Mouse (Mus musculus): Measurements from ENCODE around the gene Rasa2.
"Not testable (repeated sequence)": the region's sequence is repeated elsewhere in the genome, so short reads cannot be mapped to it uniquely, and the experiment has no call there.

The Rasa2 gene

DNA sequence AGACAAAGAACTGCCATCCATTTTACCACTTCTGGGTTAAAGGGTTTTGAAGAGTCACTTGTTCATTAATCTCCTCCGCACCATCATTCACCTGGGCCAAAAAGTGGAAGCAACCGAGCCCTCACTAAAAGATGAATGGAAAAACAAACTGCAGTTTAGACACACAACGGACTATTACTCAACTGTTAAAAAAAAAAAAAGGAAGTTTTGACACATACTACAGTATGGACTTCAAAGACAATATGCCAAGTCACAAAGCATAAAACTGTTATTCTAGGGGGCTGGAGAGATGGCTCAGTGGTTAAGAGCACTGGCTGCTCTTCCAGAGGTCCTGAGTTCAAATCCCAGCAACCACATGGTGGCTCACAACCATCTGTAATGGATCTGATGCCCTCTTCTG, 12.6 kb upstream of the Rasa2 start:
- in situ Hi-C loops (cut with MboI), result not testable (repeated sequence)

DNA sequence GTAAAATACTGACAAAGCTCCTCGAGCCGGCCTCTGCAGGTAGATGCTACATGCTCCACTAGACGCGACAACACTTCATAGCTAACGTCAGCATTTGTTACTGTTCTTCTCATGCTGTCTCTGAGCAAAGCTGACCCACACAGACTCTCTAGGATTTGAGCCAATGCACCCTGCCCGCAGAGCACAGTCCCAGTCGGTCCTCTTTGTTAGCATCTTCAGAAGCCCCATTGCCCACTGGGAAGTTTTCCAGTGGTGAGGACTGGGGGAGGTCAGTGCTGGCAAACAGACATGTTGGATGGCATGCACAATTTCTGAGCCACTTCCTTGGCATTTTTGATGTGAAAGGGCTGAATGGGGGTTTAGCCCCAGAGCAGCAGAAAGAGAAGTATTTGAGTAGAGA, 8.0 kb upstream of the Rasa2 start:
- in situ Hi-C loops (cut with MboI), result no loop called here

DNA sequence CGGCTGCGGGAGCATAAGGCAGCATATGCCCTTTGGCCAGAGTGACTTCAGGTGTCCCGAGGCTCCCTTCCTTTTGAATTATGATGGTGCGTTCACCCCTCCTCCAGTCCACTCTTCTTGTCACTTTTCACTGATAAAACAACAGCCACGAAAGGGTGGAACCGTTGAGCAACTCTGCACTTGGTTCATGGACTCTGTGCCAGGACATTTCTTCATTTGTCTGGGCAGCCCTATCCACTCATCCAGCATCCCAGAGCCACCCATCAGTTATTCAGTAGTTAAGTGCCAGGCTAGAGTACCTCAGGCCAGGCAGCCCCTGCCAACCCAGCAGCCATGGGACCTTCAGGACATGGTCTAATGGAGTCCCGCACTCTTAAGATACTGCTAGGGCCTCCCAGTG, 7.1 kb upstream of the Rasa2 start:
- in situ Hi-C loops (cut with MboI), result no loop called here

DNA sequence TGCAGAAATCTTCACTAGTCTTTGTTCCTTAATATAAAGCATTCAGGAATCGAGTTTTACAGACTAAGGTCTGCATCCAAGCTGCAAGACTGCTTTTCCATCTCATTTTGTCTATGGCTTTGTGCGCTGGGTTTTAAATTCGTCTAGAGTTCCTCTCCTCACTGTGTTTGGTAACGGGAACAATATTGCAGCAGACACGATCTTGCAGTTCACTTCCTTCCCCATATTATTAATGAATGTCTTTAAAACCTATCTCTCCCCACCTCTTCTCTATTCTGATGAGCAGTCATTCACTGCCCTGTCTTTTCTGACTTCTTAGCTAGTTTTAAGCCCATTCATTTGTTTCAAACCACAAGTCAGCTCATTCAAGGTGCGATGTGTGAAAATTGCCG, 5.7 kb upstream of the Rasa2 start:
- in situ Hi-C loops (cut with MboI), result no loop called here

DNA sequence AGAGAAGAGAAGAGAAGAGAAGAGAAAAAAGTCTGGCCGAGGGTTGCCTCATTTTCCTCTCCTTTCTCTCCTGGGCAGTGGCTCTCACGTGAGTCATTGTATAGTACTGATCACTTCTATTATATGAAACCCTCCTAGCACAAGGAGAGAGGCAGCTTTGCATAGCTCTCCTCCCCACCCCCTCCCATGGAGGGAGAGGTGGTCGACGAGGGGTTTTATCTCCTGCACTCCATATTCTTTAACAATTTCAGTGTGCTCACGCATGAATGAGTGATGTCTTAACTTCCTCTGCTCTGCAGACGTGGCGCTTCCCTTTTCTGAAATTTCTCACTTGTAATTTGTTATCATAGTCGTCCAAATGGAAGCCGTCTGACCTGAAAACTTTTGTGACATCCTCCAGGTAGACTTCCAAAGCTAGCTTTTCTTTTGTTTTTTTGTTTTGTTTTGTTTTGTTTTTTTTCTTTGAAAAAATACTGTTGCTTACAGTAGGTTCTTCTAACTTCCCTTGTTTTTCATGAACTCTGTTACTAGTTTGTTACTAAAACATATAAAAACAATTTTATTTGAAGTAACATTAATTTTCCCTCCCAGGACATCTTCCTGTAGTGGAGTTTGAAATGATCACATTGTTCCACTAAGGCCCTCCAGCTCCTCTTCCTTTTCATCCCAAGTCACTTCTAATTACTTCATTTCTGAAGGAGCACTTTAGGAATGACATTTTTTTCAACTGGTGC, 5.2 kb upstream of the Rasa2 start:
- in situ Hi-C loops (cut with MboI), result no loop called here

DNA sequence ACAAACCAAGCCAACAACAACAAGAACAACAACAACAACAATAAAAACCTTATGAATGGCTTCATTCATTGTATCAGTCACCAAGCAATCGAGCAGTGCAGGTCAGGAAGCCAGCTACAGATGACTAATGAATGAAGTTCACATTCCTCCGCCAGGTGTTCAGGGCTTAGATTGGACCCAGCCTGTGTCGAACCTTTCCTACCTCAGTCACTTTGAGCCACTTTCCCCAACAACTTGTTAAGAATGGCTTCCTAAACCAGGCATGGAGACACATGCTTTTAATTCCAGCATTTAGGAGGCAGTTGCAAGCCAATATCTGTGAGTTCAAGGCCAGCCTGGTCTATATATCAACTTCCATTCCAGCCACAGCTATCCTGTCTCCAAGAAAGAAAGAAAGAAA, 4.5 kb upstream of the Rasa2 start:
- in situ Hi-C loops (cut with MboI), result no loop called here

DNA sequence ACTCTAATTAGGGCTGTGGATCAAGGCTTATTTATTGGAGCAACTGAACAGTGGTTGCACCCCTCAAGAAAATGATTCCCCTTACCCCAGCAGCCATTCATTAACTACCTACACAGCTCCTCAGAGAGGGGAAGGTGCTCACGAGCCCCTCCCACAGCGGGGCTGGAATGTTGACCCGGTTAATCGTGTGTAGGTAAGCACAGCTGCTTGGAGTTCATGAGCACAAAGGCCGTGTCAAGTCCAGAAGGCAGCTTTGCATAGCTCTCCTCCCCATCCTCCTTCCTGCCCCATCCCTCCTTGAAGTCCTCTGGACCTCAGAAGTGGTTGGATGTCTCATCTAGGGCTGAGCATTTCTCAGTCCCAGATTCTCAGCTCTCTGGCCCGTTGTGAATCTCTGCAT, 3.8 kb upstream of the Rasa2 start:
- in situ Hi-C loops (cut with MboI), result no loop called here

DNA sequence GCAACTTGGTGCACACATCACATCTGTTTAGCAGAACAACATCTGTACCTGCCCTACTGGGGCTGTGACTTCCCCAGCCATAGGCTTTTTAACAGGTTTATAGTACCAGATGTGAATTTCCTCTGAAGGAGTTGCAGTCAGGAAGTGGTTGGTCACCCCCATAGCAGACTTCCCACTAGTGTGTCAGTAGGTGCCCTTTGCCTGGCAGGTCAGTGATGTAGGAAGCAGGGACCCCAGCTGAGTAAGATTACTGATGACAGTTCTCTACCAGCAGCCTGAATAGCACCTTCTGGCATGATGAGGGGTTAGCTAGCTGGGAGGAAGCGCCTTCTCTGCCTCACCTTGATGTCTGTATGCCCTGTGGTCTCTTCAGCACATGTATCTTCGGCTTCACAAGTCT, 2.4 kb upstream of the Rasa2 start:
- in situ Hi-C loops (cut with MboI), result no loop called here

DNA sequence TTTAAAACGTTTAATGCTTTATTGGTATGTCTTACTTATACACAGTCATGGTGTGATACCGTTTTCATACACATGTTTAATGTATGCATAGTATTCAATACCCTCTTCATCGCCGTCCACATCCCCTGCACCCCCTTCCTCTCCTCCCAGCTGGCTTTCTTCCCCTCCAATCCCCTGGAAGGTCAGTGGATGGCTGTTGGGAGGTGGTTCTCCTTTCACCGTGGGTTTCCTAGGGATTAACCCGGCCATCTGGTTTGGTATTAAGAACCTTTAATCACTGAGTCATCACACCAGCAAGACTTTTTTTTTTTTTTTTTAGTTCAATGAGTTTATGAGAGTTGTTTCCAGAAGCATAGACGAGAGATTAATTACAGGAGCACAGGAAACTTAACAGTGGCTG, 1.3 kb upstream of the Rasa2 start:
- in situ Hi-C loops (cut with MboI), result no loop called here

DNA sequence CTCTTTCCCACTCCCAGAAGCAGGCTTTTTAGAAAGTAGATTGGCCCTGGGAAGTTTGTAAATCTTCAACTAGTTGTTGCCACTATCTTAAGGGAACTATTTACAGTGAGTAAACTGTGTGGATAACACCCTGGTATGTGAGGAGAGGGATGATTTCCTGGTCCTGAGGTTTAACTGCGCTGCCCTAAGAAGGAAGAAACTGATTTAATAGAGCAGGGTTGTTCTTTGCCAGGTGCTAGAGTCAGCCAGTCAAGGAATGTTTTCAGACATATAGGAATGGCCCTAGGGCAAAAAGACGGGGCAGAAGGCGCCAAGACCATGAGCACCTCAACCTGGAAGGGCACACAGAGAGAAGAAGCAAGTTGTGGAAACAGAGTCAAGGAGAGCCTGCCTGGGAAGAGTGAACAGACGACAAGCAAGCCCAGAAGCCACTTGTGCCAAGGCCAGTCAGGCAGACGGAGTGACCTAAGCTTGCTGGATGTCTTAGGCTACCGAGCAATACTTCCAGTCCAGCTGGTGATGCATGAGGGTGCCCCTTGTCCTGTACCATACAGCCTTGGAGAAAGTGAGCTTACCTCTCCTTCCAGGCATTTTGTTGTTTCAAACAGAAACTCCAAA, 765 bp upstream of the Rasa2 start:
- in situ Hi-C loops (cut with MboI), result no loop called here

DNA sequence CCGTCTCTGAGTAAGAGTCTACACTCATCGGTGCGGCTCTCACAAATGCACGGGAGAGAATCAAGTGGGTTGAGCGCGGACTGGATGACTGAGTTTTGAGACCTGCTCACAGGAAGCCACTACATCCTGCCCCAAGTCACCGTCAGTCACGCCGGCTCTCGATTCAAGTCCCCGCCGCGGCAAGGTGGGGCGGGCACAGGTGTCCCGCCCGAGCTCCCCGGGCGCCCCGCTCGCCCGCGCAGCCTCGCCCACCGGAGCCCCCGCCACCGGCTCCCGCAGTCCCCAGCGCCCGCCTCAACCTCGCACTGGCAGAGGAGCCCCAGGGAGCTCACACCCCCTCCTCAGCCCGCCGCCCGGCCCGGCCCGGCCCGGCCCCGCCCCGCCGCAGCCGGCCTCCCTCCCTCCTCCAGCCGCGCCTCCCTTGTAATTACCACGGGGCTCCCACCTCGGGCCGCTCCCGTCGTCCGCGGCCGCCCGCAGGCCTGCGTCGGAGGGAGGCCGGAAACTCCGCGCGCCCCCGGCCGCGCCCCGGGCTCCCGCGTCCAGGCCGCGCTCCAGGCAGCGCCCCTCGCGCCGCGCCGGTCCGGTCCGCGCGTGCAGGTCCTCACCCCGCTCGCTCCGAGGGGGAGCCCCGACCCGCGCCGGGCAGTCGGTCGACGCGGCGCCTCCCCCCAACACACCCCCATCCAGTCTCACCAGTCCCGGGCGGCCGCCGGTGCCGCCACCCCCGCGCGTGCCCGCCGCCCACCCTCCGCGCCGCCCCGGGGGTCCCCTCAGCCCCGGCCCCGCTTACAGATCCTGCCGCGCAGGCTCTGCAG, 637 bp downstream of the Rasa2 start:
- in situ Hi-C loops (cut with MboI), result no loop called here

DNA sequence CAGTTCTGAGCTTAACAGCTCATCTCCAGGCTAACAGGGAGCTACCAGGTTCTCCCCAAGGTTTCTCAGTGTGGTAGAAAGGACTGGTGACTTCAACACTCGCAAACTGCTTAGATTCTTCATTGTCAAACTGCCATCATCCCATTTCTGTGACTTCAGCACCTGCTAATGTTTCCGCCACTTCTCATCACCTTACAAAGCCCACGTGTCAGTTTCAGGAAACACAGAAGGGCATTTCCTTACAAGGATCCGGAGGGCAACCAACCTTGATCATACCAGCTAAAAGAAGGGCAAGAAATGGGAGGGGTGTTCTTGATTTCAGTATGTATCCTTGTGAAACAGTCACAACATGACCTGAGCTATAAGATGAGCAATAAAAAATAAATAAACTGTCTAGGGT, 2.3 kb downstream of the Rasa2 start:
- in situ Hi-C loops (cut with MboI), result no loop called here

DNA sequence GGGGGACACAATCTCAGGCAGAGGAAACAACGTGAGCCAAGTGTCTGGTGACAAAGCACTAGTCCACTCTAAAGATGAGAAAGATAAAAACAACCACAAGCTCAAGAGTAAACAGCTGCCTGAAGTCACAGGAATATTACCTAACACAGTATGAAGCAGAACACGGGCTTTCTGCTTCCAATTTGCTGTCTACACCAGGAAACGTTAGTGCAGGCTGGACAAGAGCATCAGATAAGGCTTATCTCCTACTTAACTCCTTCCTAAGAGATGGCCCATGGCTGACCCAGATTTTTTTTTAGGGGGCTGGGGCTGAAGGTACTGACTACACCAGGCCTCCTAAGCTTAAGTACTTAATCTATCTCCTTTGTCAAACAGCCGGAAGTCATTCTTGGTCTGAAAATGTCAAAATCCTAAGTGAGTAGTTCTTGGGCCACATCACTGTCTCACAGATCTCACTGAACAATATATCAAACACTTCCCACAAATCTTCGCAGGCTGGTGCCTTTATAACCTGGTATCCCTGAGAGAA, 3.8 kb downstream of the Rasa2 start:
- in situ Hi-C loops (cut with MboI), result no loop called here

DNA sequence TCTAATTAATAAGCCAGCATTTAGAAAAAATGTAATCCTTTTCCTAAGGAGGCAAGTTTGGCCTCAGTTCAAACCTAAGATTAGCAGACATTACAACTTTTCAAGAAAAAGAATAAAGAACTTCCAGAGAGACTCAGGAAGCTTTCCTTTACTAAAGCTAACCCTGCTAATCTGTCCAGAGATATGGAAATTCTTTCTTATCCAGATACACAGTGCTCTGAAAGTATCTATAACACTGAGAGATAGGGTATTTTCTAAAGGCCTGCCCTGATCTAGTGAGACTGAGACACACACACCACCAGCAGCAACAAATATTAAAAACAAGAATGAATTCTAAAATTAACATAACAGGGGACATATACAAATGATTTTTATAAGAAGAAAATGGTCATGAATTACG, 4.4 kb downstream of the Rasa2 start:
- in situ Hi-C loops (cut with MboI), result no loop called here

DNA sequence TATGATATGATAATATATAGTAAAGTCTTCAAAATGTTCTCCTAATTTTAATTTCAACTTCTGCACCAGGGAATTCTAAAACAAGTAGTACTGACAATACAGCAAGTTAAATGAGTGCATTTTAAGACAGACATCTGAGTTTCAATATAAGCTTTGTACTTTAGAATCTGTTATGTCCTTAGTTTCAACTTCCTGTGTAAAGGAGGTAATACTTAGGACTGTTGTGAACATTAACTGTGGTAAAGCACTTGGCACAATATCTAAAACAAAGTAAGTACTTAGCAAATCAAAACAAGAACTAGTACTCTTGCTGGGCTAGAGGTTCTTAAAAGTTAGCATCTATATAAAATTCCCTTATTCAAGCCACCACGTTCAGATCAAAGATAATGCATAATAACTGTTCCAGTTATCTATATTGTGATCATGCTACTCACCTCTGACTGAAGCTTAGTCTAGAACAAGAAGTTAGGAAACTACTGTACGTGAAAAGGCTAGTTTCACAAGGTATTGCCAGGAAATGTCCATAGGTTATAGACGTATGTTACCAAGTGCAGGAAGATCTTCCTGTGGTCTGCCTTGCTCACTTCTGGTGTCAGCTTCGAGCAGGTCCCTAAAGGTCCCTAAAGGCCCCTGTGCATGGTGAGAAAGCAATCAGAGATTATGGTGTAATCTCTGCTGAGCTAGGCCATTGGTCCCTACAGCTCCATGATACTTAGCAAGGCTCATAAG, 12.8 kb downstream of the Rasa2 start:
- in situ Hi-C loops (cut with MboI), result no loop called here

DNA sequence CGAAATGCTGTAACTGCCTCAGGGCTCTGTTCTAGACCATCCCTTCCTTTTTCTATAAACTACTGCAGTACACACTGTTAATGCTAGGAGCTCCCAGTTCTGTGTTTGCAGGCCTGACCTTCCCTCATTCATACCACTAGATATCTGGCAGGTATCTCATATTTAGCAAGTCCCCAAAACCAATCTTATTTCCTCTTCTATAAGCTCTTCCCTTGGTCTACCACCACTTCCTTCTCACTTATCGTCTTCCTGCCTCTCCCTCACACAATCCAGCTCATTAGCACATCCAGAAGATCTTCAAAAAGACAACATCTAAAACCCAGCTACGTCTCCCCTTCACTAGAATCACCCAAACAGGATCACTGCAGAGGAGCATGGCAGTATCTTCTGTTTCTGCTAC, 19.1 kb downstream of the Rasa2 start:
- in situ Hi-C loops (cut with MboI), result no loop called here

DNA sequence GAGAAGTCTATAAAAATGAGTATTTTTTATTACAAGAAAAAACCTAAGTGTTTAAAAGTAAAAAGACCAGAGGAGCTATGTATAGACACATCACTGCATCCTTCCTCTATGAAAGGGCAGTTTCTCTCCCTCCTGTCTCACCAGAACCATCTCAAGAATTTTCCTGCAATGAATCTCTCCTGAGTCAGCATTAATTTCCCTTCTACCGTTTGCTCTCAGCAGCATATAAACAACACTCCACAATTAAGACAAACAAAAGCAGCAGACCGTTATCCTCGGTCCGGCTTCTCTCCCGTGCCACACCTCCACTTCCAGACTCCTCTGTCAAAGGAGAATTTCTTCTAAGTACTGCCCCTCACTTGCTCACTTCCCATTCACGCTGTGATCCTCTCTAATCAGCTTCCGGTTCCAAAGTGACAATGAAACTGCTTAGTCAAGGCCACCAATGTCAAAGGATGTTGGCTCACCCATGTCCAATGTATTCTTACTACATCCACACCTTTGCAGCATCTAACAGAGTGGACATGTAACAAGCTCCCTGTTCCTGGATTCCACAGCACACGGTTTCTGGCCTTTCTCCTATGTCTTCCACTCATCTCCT, 19.6 kb downstream of the Rasa2 start:
- in situ Hi-C loops (cut with MboI), result no loop called here

DNA sequence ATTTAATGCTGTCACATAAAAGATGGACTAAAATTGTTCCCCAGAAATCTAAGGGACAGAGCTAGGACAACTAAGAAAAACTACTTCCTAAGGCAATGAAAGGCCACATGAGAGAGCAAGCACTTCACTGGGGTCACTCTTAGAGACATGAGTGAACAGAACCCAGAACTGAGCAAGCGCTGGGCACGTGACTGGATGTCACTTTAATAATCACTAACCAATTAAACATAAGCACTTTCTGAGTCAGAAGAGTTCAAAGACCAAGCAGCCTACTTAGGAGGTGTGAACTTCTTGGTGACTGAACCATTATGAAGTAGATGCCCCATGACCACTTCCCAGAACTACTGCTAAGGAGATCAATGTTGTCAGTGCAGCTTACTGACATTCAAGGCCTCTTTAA, 20.6 kb downstream of the Rasa2 start:
- in situ Hi-C loops (cut with MboI), result no loop called here

DNA sequence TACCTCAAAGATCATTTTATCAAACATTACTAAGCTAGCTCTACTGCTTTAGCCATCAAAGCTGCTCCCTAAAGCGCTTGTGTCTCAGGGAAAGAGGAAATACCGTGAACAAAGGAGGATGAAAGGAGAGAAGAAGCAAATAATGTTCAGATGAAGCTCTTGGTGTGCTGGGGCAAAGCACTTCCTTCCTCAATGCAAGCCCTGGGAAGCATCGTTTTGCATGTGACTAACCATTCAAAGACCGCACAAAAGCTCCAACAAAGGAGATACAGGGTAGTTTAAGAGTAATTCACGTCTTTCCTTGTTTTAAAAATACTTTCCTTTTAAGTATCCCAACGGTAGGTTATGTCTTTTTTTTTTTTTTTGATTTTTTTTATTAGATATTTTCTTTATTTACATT, 28.0 kb downstream of the Rasa2 start:
- in situ Hi-C loops (cut with MboI), result no loop called here

DNA sequence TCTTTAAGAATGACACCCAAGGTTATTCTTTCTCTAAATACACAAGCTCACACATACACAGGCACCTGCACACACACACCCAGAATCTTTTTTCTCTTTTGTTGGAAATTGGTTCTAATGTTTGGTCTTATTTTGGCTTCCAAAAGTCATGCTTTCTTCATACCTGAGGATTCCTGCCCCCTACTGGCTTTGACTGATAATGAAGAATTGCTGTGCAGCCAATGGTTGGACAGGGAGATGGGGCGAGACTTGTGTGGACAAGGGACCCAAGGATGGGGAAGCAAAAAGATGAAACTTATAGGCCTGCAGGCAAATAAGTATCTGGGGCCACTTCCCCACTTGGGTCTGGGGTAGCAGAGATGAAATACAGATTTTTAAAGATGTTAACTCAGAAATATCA, 33.5 kb downstream of the Rasa2 start:
- in situ Hi-C loops (cut with MboI), result no loop called here

DNA sequence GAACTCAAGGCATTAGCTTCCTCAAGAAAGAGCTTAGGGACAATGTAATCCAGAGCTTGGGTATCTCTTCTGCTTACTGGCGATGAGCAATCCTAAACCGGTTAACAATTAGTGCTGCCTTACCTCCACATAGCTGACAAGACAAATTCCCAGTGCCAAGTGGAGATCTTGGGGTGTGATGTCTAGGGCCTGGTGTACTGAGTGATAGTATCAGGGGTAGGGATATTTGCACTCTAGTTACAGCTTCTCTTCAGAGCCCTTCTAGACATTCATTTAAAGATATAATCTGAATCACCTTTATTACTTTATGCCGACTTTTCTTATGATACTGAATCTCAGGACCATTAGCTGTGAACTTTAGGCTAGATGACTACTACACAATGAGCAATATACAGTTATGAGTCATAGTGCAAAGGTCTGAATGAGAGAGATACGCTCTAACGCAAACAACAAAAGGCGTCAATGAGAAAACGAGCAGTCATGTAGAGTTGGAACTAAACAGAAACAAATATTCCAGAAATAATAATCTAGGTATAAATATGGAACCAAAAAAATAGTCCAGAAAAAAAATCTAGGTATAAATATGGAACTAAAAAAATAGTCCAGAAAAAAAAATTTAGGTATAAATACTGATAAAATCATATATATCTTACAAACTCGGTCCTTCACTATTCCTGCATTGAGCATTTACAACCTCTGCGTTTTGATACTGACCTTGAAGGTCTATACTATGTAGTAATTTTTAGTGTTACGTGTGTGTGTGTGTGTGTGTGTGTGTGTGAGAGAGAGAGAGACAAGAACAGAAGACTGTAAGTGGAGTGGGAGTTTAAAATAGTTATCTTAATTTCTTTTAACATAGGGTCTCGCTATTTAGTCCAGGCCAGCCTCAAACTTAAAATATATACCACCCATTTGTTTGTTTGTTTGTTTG, 38.5 kb downstream of the Rasa2 start:
- in situ Hi-C loops (cut with MboI), result no loop called here

Data from mature B cell (primary cell).